Mouse (Mus musculus) frontal cortex, postnatal 14 days (tissue): ENCODE data around the gene Zbtb34.

Experiments used
- DNase-seq, 2 experiments: peaks; one replicate each; pipeline ENCODE4 v3.0.0; 2022; ENCODE audit warnings: low spot score in 2 of 2

Zbtb34 gene

GRCm38 (mm10) chr2:33446796-33447195, 15.7 kb upstream of the Zbtb34 start:
- DNase-seq: no peak

GRCm38 (mm10) chr2:33445741-33446140, 14.6 kb upstream of the Zbtb34 start:
- no peak for DNase-seq

- DNase-seq: no peak
Measured at GRCm38 (mm10) chr2:33444862-33445261, 13.7 kb upstream of the Zbtb34 start.

GRCm38 (mm10) chr2:33444358-33444757, 13.2 kb upstream of the Zbtb34 start:
- peak; percentile 69 to 78 for DNase-seq

- DNase-seq: no peak
Measured at GRCm38 (mm10) chr2:33442701-33443100, 11.6 kb upstream of the Zbtb34 start.

GRCm38 (mm10) chr2:33440893-33441292, 9.8 kb upstream of the Zbtb34 start:
- DNase-seq: no peak

GRCm38 (mm10) chr2:33439980-33440670, 9.0 kb upstream of the Zbtb34 start:
- no peak for DNase-seq

GRCm38 (mm10) chr2:33439471-33439881, 8.4 kb upstream of the Zbtb34 start:
- no peak for DNase-seq

GRCm38 (mm10) chr2:33438377-33438776, 7.3 kb upstream of the Zbtb34 start:
- DNase-seq: no peak

GRCm38 (mm10) chr2:33437184-33437583, 6.1 kb upstream of the Zbtb34 start:
- no peak for DNase-seq

- DNase-seq: no peak
Measured at GRCm38 (mm10) chr2:33436035-33436580, 5.0 kb upstream of the Zbtb34 start.

- DNase-seq: no peak
Measured at GRCm38 (mm10) chr2:33435036-33435650, 4.0 kb upstream of the Zbtb34 start.

GRCm38 (mm10) chr2:33432877-33433276, 1.8 kb upstream of the Zbtb34 start:
- DNase-seq: no peak

- DNase-seq: no peak
Measured at GRCm38 (mm10) chr2:33430081-33430770, 898 bp downstream of the Zbtb34 start.

GRCm38 (mm10) chr2:33429339-33429738, 1.8 kb downstream of the Zbtb34 start:
- DNase-seq: no peak

- DNase-seq: no peak
Measured at GRCm38 (mm10) chr2:33426640-33427398, 4.3 kb downstream of the Zbtb34 start.

- no peak for DNase-seq
Measured at GRCm38 (mm10) chr2:33417454-33417853, 13.7 kb downstream of the Zbtb34 start.

GRCm38 (mm10) chr2:33414019-33414418, 17.1 kb downstream of the Zbtb34 start:
- DNase-seq: no peak

GRCm38 (mm10) chr2:33412111-33412510, 19.0 kb downstream of the Zbtb34 start:
- no peak for DNase-seq

- DNase-seq: no peak
Measured at GRCm38 (mm10) chr2:33403511-33404003, 27.6 kb downstream of the Zbtb34 start.

- no peak for DNase-seq
Measured at GRCm38 (mm10) chr2:33402638-33403037, 28.5 kb downstream of the Zbtb34 start.

GRCm38 (mm10) chr2:33402236-33402635, 28.9 kb downstream of the Zbtb34 start:
- peak in 1 of 2 experiments; percentile 75 for DNase-seq
